Mouse (Mus musculus): ENCODE results near the gene Gm28043. TPM values are rescaled to one million over a fixed set of nuclear protein-coding genes. Genes with fewer than 3 reads are reported as not detected.

The Gm28043 gene
- polyA plus RNA-seq, 1 experiment from 2014 or later = 0.99 TPM

DNA sequence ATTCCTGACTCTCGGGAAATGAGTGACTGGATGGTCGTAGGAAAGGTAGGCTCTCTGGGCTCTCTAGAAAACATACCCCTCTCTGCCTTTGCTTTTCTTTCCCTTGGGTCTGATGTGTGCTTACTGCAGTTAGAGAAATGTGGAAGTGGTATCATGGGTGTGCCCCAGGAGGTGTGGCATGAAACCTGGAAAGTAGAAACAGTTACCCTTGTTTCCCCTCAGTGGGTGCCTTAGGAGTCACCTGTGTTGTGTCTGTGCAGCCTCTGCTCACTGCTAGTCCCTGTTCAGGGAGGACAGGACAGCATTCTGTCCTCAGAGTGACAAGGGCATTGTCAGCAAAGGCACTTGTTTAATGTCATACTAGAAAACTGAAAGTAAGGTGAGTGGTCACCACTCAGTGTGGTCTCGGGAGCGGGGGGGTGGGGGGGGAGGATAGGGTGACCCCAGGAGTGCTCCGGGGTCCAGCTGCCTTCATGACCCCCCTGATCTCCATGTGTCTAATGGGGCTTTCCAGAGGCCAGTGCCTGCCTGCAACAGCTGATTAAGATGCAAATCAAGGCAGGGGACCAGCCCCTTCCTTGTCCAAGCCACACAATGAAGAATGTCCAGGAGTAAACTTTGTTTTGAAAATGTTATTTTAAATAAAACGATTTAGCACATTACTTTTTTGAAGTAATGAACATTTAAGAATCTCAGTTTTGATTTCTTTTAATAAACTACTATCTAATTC lies 64.5 kb downstream of the Gm28043 start:
- Histone ChIP-seq H3K27me3 (replicated peaks; ENCODE audit: insufficient read depth, low read length) (no peaks in the 10 kb centered on the region), H3K36me3 (ENCODE audit: insufficient read depth, low read length) (peaks cover 57% of the 10 kb centered on the region), H3K9me3 (ENCODE audit: low read length) (no peaks in the 10 kb centered on the region), H3K4me2 (replicated peaks; ENCODE audit: low read depth, low read length) (peak overlapping the region; percentile 22; the same call in 1 of the 2 replicates), H3K4me1 (ENCODE audit: insufficient read depth, low read depth, low read length) (no peaks in the 10 kb centered on the region), H3K4me3 (ENCODE audit: low read depth, low read length) (no peak overlapping the region), H3K9ac (replicated peaks; ENCODE audit: low read depth) (no peak overlapping the region), H3K27ac (ENCODE audit: low read length) (0 out of 2 replicates have a peak overlapping the region, but pooled peaks have one; percentile 47)
- ATAC-seq (no peak), DNase-seq (ENCODE audit: low spot score) (no peak)
- WGBS = 76% methylated on average over 6 of the region's 6 CpGs
- TF ChIP-seq CTCF (IDR thresholded peaks at IDR 0.05) (no peak), EP300 (IDR thresholded peaks at IDR 0.05) (no peak)

DNA sequence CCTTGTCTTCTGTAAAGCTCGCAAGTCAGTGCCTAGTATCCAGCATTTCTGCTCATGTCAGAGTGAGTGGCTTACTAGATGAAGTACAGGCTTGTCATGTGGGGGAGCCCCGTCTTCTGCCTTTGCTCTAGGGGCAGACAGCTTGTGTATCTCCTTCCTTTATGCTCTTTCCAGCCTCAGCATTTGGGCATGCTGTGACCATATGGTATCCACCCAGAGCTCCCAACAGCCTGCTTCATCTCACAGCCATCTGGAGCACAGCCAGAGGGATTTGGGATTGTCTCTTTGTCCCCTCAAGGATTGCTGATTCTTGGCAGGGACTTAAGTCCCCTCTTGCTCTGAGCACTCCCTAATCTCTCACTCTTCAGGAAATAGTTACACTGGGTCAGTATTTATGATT lies 65.5 kb downstream of the Gm28043 start:
- no peaks in the 10 kb centered on the region for H3K4me1 ChIP-seq (ENCODE audit: insufficient read depth, low read depth, low read length)
- ATAC-seq (peak; percentile 72), DNase-seq (ENCODE audit: low spot score) (peak; percentile 67)
- no peak overlapping the region for H3K4me2 ChIP-seq (replicated peaks; ENCODE audit: low read depth, low read length)
- TF ChIP-seq CTCF (IDR thresholded peaks at IDR 0.05) (no peak), EP300 (IDR thresholded peaks at IDR 0.05) (no peak)
- no peak overlapping the region for H3K9ac ChIP-seq (replicated peaks; ENCODE audit: low read depth)
- H3K4me3 ChIP-seq (ENCODE audit: low read depth, low read length) = no peak overlapping the region
- whole genome bisulfite sequencing = 61% methylated on average over 2 of the region's 2 CpGs
- no peaks in the 10 kb centered on the region for H3K9me3 ChIP-seq (ENCODE audit: low read length)
- peaks cover 60% of the 10 kb centered on the region for H3K36me3 ChIP-seq (ENCODE audit: insufficient read depth, low read length)
- H3K27me3 ChIP-seq (replicated peaks; ENCODE audit: insufficient read depth, low read length) = no peaks in the 10 kb centered on the region
- 0 out of 2 replicates have a peak overlapping the region, but pooled peaks have one; percentile 5 for H3K27ac ChIP-seq (ENCODE audit: low read length)

- H3K4me1 ChIP-seq (ENCODE audit: insufficient read depth, low read depth, low read length) = no peaks in the 10 kb centered on the region
- ATAC-seq (no peak), DNase-seq (ENCODE audit: low spot score) (no peak)
- H3K36me3 ChIP-seq (ENCODE audit: insufficient read depth, low read length) = peaks cover 63% of the 10 kb centered on the region
- no peak overlapping the region for H3K9ac ChIP-seq (replicated peaks; ENCODE audit: low read depth)
- no peak overlapping the region for H3K4me2 ChIP-seq (replicated peaks; ENCODE audit: low read depth, low read length)
- H3K27ac ChIP-seq (ENCODE audit: low read length) = 0 out of 2 replicates have a peak overlapping the region, but pooled peaks have one; percentile 5
- H3K27me3 ChIP-seq (replicated peaks; ENCODE audit: insufficient read depth, low read length) = no peaks in the 10 kb centered on the region
- H3K9me3 ChIP-seq (ENCODE audit: low read length) = no peaks in the 10 kb centered on the region
- WGBS = 70% methylated on average over 2 of the region's 2 CpGs
- TF ChIP-seq CTCF (IDR thresholded peaks at IDR 0.05) (no peak), EP300 (IDR thresholded peaks at IDR 0.05) (no peak)
- no peak overlapping the region for H3K4me3 ChIP-seq (ENCODE audit: low read depth, low read length)
These were observed 66.2 kb downstream of the Gm28043 start for GRCm38 (mm10) chr17:29680921-29681320.

DNA sequence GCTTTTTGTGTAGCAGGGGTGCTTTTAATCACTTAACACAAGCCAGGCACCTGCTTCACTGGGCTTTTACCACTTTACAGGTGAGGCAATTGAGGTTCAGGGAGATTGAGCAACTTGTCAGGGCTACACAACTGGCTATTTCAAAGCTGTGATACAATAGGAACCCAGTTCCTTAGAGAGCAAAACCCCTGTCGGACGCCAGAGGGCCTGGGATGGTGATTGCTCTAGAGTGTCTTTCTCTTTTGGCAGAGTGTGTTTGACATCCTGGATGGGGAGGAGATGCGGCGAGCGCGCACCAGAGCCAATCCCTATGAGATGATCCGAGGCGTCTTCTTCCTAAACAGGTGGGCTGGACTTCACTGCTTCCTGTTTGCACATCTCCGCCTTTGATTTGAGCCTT lies 67.0 kb downstream of the Gm28043 start:
- Histone ChIP-seq H3K9ac (replicated peaks; ENCODE audit: low read depth) (no peak overlapping the region), H3K36me3 (ENCODE audit: insufficient read depth, low read length) (peaks cover 63% of the 10 kb centered on the region), H3K4me3 (ENCODE audit: low read depth, low read length) (no peak overlapping the region), H3K4me1 (ENCODE audit: insufficient read depth, low read depth, low read length) (no peaks in the 10 kb centered on the region), H3K27me3 (replicated peaks; ENCODE audit: insufficient read depth, low read length) (no peaks in the 10 kb centered on the region), H3K27ac (ENCODE audit: low read length) (no peak overlapping the region), H3K9me3 (ENCODE audit: low read length) (no peaks in the 10 kb centered on the region), H3K4me2 (replicated peaks; ENCODE audit: low read depth, low read length) (no peak overlapping the region)
- DNase-seq (ENCODE audit: low spot score) (no peak), ATAC-seq (no peak)
- TF ChIP-seq EP300 (IDR thresholded peaks at IDR 0.05) = no peak
- TF ChIP-seq CTCF (IDR thresholded peaks at IDR 0.05) = no peak
- WGBS = 97% methylated on average over 9 of the region's 9 CpGs

DNA sequence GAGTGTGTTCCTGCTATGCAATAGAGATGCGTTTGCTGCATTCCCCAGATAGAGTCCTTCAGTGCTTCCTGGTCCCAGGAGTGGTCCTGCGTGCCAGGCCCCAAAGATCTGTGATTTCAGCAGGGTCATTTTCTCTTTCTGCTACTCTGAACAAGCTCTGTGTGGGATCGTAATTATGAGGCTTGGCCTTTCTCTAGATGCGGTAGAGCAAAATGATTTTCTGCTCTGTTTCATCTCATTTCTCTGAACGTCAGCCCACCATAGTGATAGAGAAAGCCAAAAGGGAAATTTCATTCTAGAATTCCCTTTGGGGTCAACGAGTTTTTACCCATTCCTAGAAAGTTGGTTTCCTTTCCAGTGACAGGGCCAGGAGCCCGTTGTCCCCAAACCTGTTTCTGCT lies 67.6 kb downstream of the Gm28043 start:
- no peak overlapping the region for H3K4me2 ChIP-seq (replicated peaks; ENCODE audit: low read depth, low read length)
- no peak overlapping the region for H3K9ac ChIP-seq (replicated peaks; ENCODE audit: low read depth)
- H3K27ac ChIP-seq (ENCODE audit: low read length) = no peak overlapping the region
- H3K27me3 ChIP-seq (replicated peaks; ENCODE audit: insufficient read depth, low read length) = no peaks in the 10 kb centered on the region
- H3K4me1 ChIP-seq (ENCODE audit: insufficient read depth, low read depth, low read length) = no peaks in the 10 kb centered on the region
- no peak overlapping the region for H3K4me3 ChIP-seq (ENCODE audit: low read depth, low read length)
- DNase-seq (ENCODE audit: low spot score) = no peak
- H3K36me3 ChIP-seq (ENCODE audit: insufficient read depth, low read length) = peaks cover 63% of the 10 kb centered on the region
- ATAC-seq = no peak
- TF ChIP-seq EP300 (IDR thresholded peaks at IDR 0.05) (no peak), CTCF (IDR thresholded peaks at IDR 0.05) (no peak)
- 93% methylated on average over 7 of the region's 7 CpGs for WGBS
- no peaks in the 10 kb centered on the region for H3K9me3 ChIP-seq (ENCODE audit: low read length)

- DNase-seq (ENCODE audit: low spot score) = peak; percentile 38
- no peak for ATAC-seq
- no peak overlapping the region for H3K9ac ChIP-seq (replicated peaks; ENCODE audit: low read depth)
- H3K4me2 ChIP-seq (replicated peaks; ENCODE audit: low read depth, low read length) = no peak overlapping the region
- WGBS = 78% methylated on average over 2 of the region's 2 CpGs
- no peak for TF ChIP-seq EP300 (IDR thresholded peaks at IDR 0.05)
- no peak for TF ChIP-seq CTCF (IDR thresholded peaks at IDR 0.05)
- no peaks in the 10 kb centered on the region for H3K4me1 ChIP-seq (ENCODE audit: insufficient read depth, low read depth, low read length)
- no peaks in the 10 kb centered on the region for H3K9me3 ChIP-seq (ENCODE audit: low read length)
- H3K27ac ChIP-seq (ENCODE audit: low read length) = no peak overlapping the region
- H3K36me3 ChIP-seq (ENCODE audit: insufficient read depth, low read length) = peaks cover 60% of the 10 kb centered on the region
- no peaks in the 10 kb centered on the region for H3K27me3 ChIP-seq (replicated peaks; ENCODE audit: insufficient read depth, low read length)
- no peak overlapping the region for H3K4me3 ChIP-seq (ENCODE audit: low read depth, low read length)
These were observed 68.5 kb downstream of the Gm28043 start for GRCm38 (mm10) chr17:29683127-29683526.

All from lung, postnatal 0 days (tissue).